ENCODE assay signal across 25 mouse cellular contexts in the genomic region with DNA sequence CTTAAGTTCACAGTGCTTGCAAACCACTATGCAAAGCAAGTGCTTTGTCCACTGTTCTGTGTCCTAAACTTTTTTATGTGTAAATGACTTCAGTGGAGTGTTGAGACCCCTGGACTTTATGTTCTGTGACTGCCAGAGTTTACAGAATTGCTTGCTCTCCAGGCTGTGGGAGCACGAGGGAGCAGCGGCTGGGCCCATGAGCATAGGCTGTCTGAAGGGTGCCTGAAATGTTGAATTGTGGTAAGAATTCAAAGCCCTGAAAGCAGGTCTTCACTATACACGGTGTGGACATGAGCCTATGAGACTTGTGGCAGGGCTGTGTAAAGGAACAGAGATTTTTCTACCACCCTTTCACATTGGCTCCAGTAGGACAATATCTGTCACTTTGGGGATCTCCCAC. TPM values are rescaled to one million over a fixed set of nuclear protein-coding genes. Genes with fewer than 3 reads are reported as not detected.
"Had no signal": no experiment of that assay in that cellular context is flagged by ENCODE, and none has a peak within 500 bp of the region (broad histone marks: within the 10 kb centered on the region; RNA-seq: fewer than 3 reads in every experiment).

No protein-coding gene starts in this region.

- H3K27me3 ChIP-seq: intestine, embryonic 15.5 days; limb, embryonic 13.5 days; lung, embryonic 15.5 days; megakaryocyte, embryonic 14.5 days; midbrain, embryonic 13.5 days; neural tube, embryonic 13.5 days; stomach, embryonic 15.5 days had no signal

- H3K4me3 ChIP-seq: intestine, embryonic 15.5 days; layer of hippocampus, adult 2 months; limb, embryonic 10.5 days; limb, embryonic 13.5 days; lung, embryonic 15.5 days; megakaryocyte, embryonic 14.5 days; midbrain, embryonic 10.5 days; midbrain, embryonic 13.5 days; myocyte; neural tube, embryonic 13.5 days; stomach, embryonic 15.5 days had no signal

- H3K27ac ChIP-seq: intestine, embryonic 15.5 days; layer of hippocampus, adult 2 months; limb, embryonic 10.5 days; limb, embryonic 13.5 days; lung, embryonic 15.5 days; midbrain, embryonic 10.5 days; midbrain, embryonic 13.5 days; neural tube, embryonic 13.5 days; stomach, embryonic 15.5 days had no signal

- H3K9ac ChIP-seq: intestine, embryonic 15.5 days; limb, embryonic 13.5 days; lung, embryonic 15.5 days; midbrain, embryonic 13.5 days; neural tube, embryonic 13.5 days; stomach, embryonic 15.5 days had no signal

- H3K36me3 ChIP-seq: intestine, embryonic 15.5 days; limb, embryonic 10.5 days; limb, embryonic 13.5 days; lung, embryonic 15.5 days; midbrain, embryonic 10.5 days; midbrain, embryonic 13.5 days; neural tube, embryonic 13.5 days; stomach, embryonic 15.5 days had no signal

- ATAC-seq: intestine, embryonic 15.5 days; midbrain, embryonic 13.5 days; midbrain, embryonic 16.5 days had no signal

- H3K4me1 ChIP-seq: intestine, embryonic 15.5 days; limb, embryonic 10.5 days; limb, embryonic 13.5 days; lung, embryonic 15.5 days; midbrain, embryonic 10.5 days; midbrain, embryonic 13.5 days; neural tube, embryonic 13.5 days; stomach, embryonic 15.5 days had no signal

- DNase-seq: kidney, adult 11 months; kidney, adult 9 months; layer of hippocampus, adult 9-11 months; lung, adult 18-20 months; lung, postnatal 10 days; lung, postnatal 36 days; retina, postnatal 1 day; right cerebral cortex, postnatal 25 days; spleen, adult 18-20 months; thymus, adult 2 months; thymus, postnatal 14 days; thymus, postnatal 4 days had no signal

- H3K4me2 ChIP-seq: intestine, embryonic 15.5 days; limb, embryonic 13.5 days; lung, embryonic 15.5 days; midbrain, embryonic 13.5 days; neural tube, embryonic 13.5 days; stomach, embryonic 15.5 days had no signal

- H3K9me3 ChIP-seq: intestine, embryonic 15.5 days; limb, embryonic 10.5 days; limb, embryonic 13.5 days; lung, embryonic 15.5 days; megakaryocyte, embryonic 14.5 days; midbrain, embryonic 10.5 days; midbrain, embryonic 13.5 days; neural tube, embryonic 13.5 days; stomach, embryonic 15.5 days had no signal

RNA-seq across cellular contexts. Expression of gene Hist1h2ad, which starts 37.5 kb away (rescaled TPM):
- polyA plus RNA-seq: liver, adult 2 months; midbrain, embryonic 16.5 days had no signal
